Comparison of ENCODE assay signal across 20 mouse cellular contexts in genomic region chr10:93800895-93801294, GRCm38 (mm10). TPM values are rescaled to one million over a fixed set of nuclear protein-coding genes. Genes with fewer than 3 reads are reported as not detected.
DNase-seq lines count a peak whose midpoint lies in the region; TF ChIP-seq lines count a peak whose summit lies in the region.
"Had no signal": no experiment of that assay in that cellular context is flagged by ENCODE, and none has a peak within 500 bp of the region (broad histone marks: within the 10 kb centered on the region; RNA-seq: fewer than 3 reads in every experiment).

No protein-coding gene starts in this region.

- no peaks in the 10 kb centered on the region for H3K4me1 ChIP-seq in heart, adult 2 months (ENCODE audit: control insufficient read depth, insufficient read depth, low read length)
- no peaks in the 10 kb centered on the region for H3K4me1 ChIP-seq in forebrain, embryonic 10.5 days
- H3K4me1 ChIP-seq: heart, embryonic 15.5 days; hindbrain, embryonic 12.5 days had no signal

- peak in 1 of 2 experiments; percentile 23 for DNase-seq in heart, adult 2 months
- no peak for DNase-seq in heart, postnatal 4 days
- DNase-seq in 3T3-L1 (ENCODE audit: low read depth, low spot score) (peak; percentile 22), ES-CJ7 (ENCODE audit: low read depth, low spot score) (peak; percentile 0)
- peak; percentile 39 for DNase-seq in gastrocnemius, postnatal 14 days
- no peak for DNase-seq in forebrain, embryonic 10.5 days (ENCODE audit: extremely low spot score, low spot score)
- DNase-seq in cerebellum, postnatal 4 days (ENCODE audit: low spot score in 2 of 2), result no peak
- DNase-seq: adrenal gland, postnatal 10 days; cerebellum, adult 8-10 months; kidney, adult 9 months; kidney, postnatal 4 days; lung, postnatal 10 days; thymus, postnatal 36 days had no signal

- H3K36me3 ChIP-seq in heart, adult 2 months (ENCODE audit: control insufficient read depth, insufficient read depth, low read length), result no peaks in the 10 kb centered on the region
- H3K36me3 ChIP-seq in forebrain, embryonic 10.5 days (replicated peaks), result no peaks in the 10 kb centered on the region
- H3K36me3 ChIP-seq: embryonic facial prominence, embryonic 13.5 days; heart, embryonic 15.5 days; hindbrain, embryonic 12.5 days; limb, embryonic 12.5 days had no signal

- H3K27ac ChIP-seq in heart, adult 2 months, result peak overlapping the region; percentile 70
- no peak overlapping the region for H3K27ac ChIP-seq in forebrain, embryonic 10.5 days
- H3K27ac ChIP-seq: embryonic facial prominence, embryonic 13.5 days; heart, embryonic 15.5 days; hindbrain, embryonic 12.5 days; left cerebral cortex, adult 2 months had no signal

- TF ChIP-seq EP300 in heart, adult 2 months (IDR thresholded peaks at IDR 0.05; ENCODE audit: insufficient read depth, low read depth, low read length), result no peak

- no peak for TF ChIP-seq CTCF in heart, adult 2 months (IDR thresholded peaks at IDR 0.05)

- intact Hi-C loops in heart, adult 2 months (cut with DNase I), result no loop called here
- intact Hi-C loops in gastrocnemius, postnatal 14 days (cut with DNase I; ENCODE audit: low total_unique reads), result no loop called here

- H3K4me3 ChIP-seq in heart, adult 2 months, result no peak overlapping the region
- H3K4me3 ChIP-seq in forebrain, embryonic 10.5 days, result no peak overlapping the region
- H3K4me3 ChIP-seq: embryonic facial prominence, embryonic 13.5 days; heart, embryonic 15.5 days; hindbrain, embryonic 12.5 days; left cerebral cortex, adult 2 months; limb, embryonic 12.5 days had no signal

- no peaks in the 10 kb centered on the region for H3K79me2 ChIP-seq in heart, adult 2 months (replicated peaks; ENCODE audit: control insufficient read depth, insufficient read depth, low read length)

- H3K9ac ChIP-seq in heart, adult 2 months (ENCODE audit: low read depth, low read length), result no peak overlapping the region
- H3K9ac ChIP-seq: embryonic facial prominence, embryonic 13.5 days; heart, embryonic 15.5 days; hindbrain, embryonic 12.5 days; limb, embryonic 12.5 days had no signal

- no peak for TF ChIP-seq POLR2A in heart, adult 2 months (IDR thresholded peaks at IDR 0.05; ENCODE audit: insufficient read depth, low read depth, low read length)

- no peaks in the 10 kb centered on the region for H3K9me3 ChIP-seq in forebrain, embryonic 10.5 days
- H3K9me3 ChIP-seq: embryonic facial prominence, embryonic 13.5 days; heart, embryonic 15.5 days; hindbrain, embryonic 12.5 days; limb, embryonic 12.5 days had no signal

- WGBS in heart, adult 2 months, result 85% methylated on average over 5 of the region's 5 CpGs
- WGBS in forebrain, embryonic 10.5 days, result 90% methylated on average over 5 of the region's 5 CpGs

- H3K27me3 ChIP-seq in heart, adult 2 months (ENCODE audit: control insufficient read depth, insufficient read depth, low read length), result no peaks in the 10 kb centered on the region
- H3K27me3 ChIP-seq in forebrain, embryonic 10.5 days (ENCODE audit: poor library complexity, severe bottlenecking), result no peaks in the 10 kb centered on the region
- H3K27me3 ChIP-seq: CH12.LX; embryonic facial prominence, embryonic 13.5 days; heart, embryonic 15.5 days; hindbrain, embryonic 12.5 days; limb, embryonic 12.5 days had no signal

RNA-seq across cellular contexts. Expression of gene Usp44, which starts 30.5 kb away (rescaled TPM):
- total RNA-seq in heart, adult 2 months (2021), result not detected
- not detected in 2 replicates for polyA plus RNA-seq in heart, adult 2 months (2012; rRNA removed)
- total RNA-seq in heart, postnatal 4 days (2021), result under 1 TPM in 1 of 2 experiments, not detected in 1; 0.11 TPM
- under 1 TPM; 0.31 to 0.45 TPM for total RNA-seq in gastrocnemius, postnatal 14 days (2021)
- 16.3 and 17.4 TPM in 2 replicates for polyA plus RNA-seq in forebrain, embryonic 10.5 days (2016; fragmentation: Nextera tagmentation; extraction: Ambion mirVana)
- total RNA-seq: adrenal gland, postnatal 10 days; left cerebral cortex, adult 2 months; megakaryocyte, adult 5-6 weeks had no signal

Comparison
In these comparisons a context has a peak if more than half of its experiments do, and no peak if none do; other contexts are left out.
1. DNase-seq: peak in 3T3-L1 (single experiment), ES-CJ7 (single experiment) and gastrocnemius, postnatal 14 days (single experiment); none in heart, postnatal 4 days (single experiment), forebrain, embryonic 10.5 days (single experiment) and cerebellum, postnatal 4 days (0 of 2).